Mouse (Mus musculus) liver (tissue): ENCODE data around the gene Shoc2.

Source experiments
- DNase-seq: peaks from one replicate; pipeline ENCODE4 v3.0.0-alpha.2; 2020; ENCODE audit warnings: mixed read lengths

The Shoc2 gene

GRCm38 (mm10) chr19:54039441-54039840 is 95.3 kb downstream of the Shoc2 start:
- no peak for DNase-seq

GRCm38 (mm10) chr19:54040356-54041028 is 96.4 kb downstream of the Shoc2 start:
- no peak for DNase-seq

- no peak for DNase-seq
These were observed 96.9 kb downstream of the Shoc2 start for GRCm38 (mm10) chr19:54041029-54041367.

GRCm38 (mm10) chr19:54043851-54044250 is 99.7 kb downstream of the Shoc2 start, which contains the start of gene Adra2a:
Gene Adra2a (plus strand): TSS chr19:54044151.
- DNase-seq = no peak

- DNase-seq = peak; percentile 52
These were observed 100.6 kb downstream of the Shoc2 start for GRCm38 (mm10) chr19:54044507-54045371.

GRCm38 (mm10) chr19:54045412-54045811 is 101.3 kb downstream of the Shoc2 start:
- no peak for DNase-seq

- no peak for DNase-seq
These were observed 102.0 kb downstream of the Shoc2 start for GRCm38 (mm10) chr19:54045931-54046683.

GRCm38 (mm10) chr19:54046684-54047070 is 102.6 kb downstream of the Shoc2 start:
- DNase-seq = no peak

GRCm38 (mm10) chr19:54047386-54048050 is 103.4 kb downstream of the Shoc2 start:
- DNase-seq = no peak

- DNase-seq = no peak
These were observed 104.2 kb downstream of the Shoc2 start for GRCm38 (mm10) chr19:54048161-54048885.

GRCm38 (mm10) chr19:54051651-54052050 is 107.5 kb downstream of the Shoc2 start:
- DNase-seq = no peak

GRCm38 (mm10) chr19:54055845-54056244 is 111.7 kb downstream of the Shoc2 start:
- no peak for DNase-seq

GRCm38 (mm10) chr19:54068447-54068846 is 124.3 kb downstream of the Shoc2 start:
- DNase-seq = no peak

GRCm38 (mm10) chr19:54070521-54070920 is 126.4 kb downstream of the Shoc2 start:
- DNase-seq = no peak

- no peak for DNase-seq
These were observed 128.2 kb downstream of the Shoc2 start for GRCm38 (mm10) chr19:54072233-54072800.

- DNase-seq = no peak
These were observed 132.6 kb downstream of the Shoc2 start for GRCm38 (mm10) chr19:54076362-54077349.

GRCm38 (mm10) chr19:54081303-54081702 is 137.2 kb downstream of the Shoc2 start:
- DNase-seq = no peak

GRCm38 (mm10) chr19:54081716-54082165 is 137.6 kb downstream of the Shoc2 start:
- no peak for DNase-seq
